Mouse (Mus musculus) heart, embryonic 14.5 days (tissue): ENCODE measurements at regions not wholly inside any gene's neighbourhood (a gene's known extent, or its start where the extent isn't known, plus 50 kb on each side); places are given as distances from the start of the nearest gene placed in this dataset.

Experiments
- ATAC-seq: fragments of 200-750 bp; cut with Nextera tagmentation; 2 replicates; pipeline ENCODE4 v1.8.0; 2017; ENCODE audit warnings: low read depth, moderate TSS enrichment; ENCODE audit not compliant: insufficient number of reproducible peaks, insufficient read depth, low FRiP score
- H3K27ac ChIP-seq, 2 experiments: fragments of 200-500 bp in 1 of 2; fragments of 300-500 bp in 1 of 2; sonication (generic) in 1 of 2; replicated peaks in 1 of 2; 2 replicates each; pipeline ENCODE4 v1.5.1; 2012 to 2014; ENCODE audit warnings: low read depth in 2 of 2, low read length in 2 of 2, control low read depth in 1 of 2, mild to moderate bottlenecking in 1 of 2, mixed read lengths in 1 of 2; ENCODE audit not compliant: control insufficient read depth in 1 of 2, insufficient read depth in 1 of 2
- H3K27me3 ChIP-seq: fragments of 300-500 bp; sonication (generic); 2 replicates; pipeline ENCODE4 v1.6.1; 2014; ENCODE audit warnings: mild to moderate bottlenecking, low read length, control low read depth; ENCODE audit not compliant: control insufficient read depth, insufficient read depth
- H3K36me3 ChIP-seq: fragments of 300-500 bp; sonication (generic); 2 replicates; pipeline ENCODE4 v1.6.1; 2014; ENCODE audit warnings: mild to moderate bottlenecking, control low read depth, low read length, mixed read lengths; ENCODE audit not compliant: control insufficient read depth, insufficient read depth
- H3K4me1 ChIP-seq, 2 experiments: fragments of 200-500 bp in 1 of 2; fragments of 300-500 bp in 1 of 2; sonication (generic) in 1 of 2; 2 replicates each; pipeline ENCODE4 v1.6.1; 2012 to 2014; ENCODE audit warnings: low read length in 2 of 2, control low read depth in 1 of 2, mixed read lengths in 1 of 2; ENCODE audit not compliant: control insufficient read depth in 2 of 2, insufficient read depth in 2 of 2
- H3K4me2 ChIP-seq: fragments of 300-500 bp; sonication (generic); 2 replicates; pipeline ENCODE4 v1.6.1; 2014; ENCODE audit warnings: mild to moderate bottlenecking, low read length
- H3K4me3 ChIP-seq, 2 experiments: fragments of 200-500 bp in 1 of 2; fragments of 300-500 bp in 1 of 2; sonication (generic) in 1 of 2; 2 replicates each; pipeline ENCODE4 v1.5.1; 2012 to 2014; ENCODE audit warnings: low read length in 2 of 2, mild to moderate bottlenecking in 2 of 2, control low read depth in 1 of 2, low read depth in 1 of 2, moderate library complexity in 1 of 2; ENCODE audit not compliant: control insufficient read depth in 1 of 2, insufficient read depth in 1 of 2
- H3K9ac ChIP-seq: fragments of 300-500 bp; sonication (generic); 2 replicates; pipeline ENCODE4 v1.6.1; 2014; ENCODE audit warnings: mild to moderate bottlenecking, low read length
- H3K9me3 ChIP-seq: fragments of 300-500 bp; sonication (generic); 2 replicates; pipeline ENCODE4 v1.6.1; 2016; ENCODE audit warnings: low read length, control low read depth; ENCODE audit not compliant: control insufficient read depth
- WGBS: fragments of 180-500 bp; shearing (Covaris S2); extraction: QIAGEN DNeasy Blood & Tissue Kit; methylation state at CpG from one replicate; pipeline ENCODE4 v1.1.7; 2014; 5-methylcytosine and 5-hydroxymethylcytosine counted together

GRCm38 (mm10) chr13:57365096-57365495 is 469.3 kb upstream of the Trpc7 start:
- no peak for ATAC-seq
- Histone ChIP-seq H3K36me3 (no peaks in the 10 kb centered on the region), H3K4me2 (no peak overlapping the region), H3K27ac (no peak overlapping the region), H3K4me3 (no peak overlapping the region), H3K9me3 (no peaks in the 10 kb centered on the region), H3K9ac (no peak overlapping the region), H3K27me3 (no peaks in the 10 kb centered on the region), H3K4me1 (no peaks in the 10 kb centered on the region)
- 88% methylated on average over 6 of the region's 6 CpGs for WGBS

- Histone ChIP-seq H3K9me3 (no peaks in the 10 kb centered on the region), H3K4me2 (no peak overlapping the region), H3K27me3 (no peaks in the 10 kb centered on the region), H3K36me3 (no peaks in the 10 kb centered on the region), H3K4me3 (no peak overlapping the region), H3K27ac (no peak overlapping the region), H3K9ac (no peak overlapping the region), H3K4me1 (no peaks in the 10 kb centered on the region)
- ATAC-seq: no peak
- 92% methylated on average over 2 of the region's 2 CpGs for WGBS
Measured at GRCm38 (mm10) chr13:57364396-57364795, 468.6 kb upstream of the Trpc7 start.

GRCm38 (mm10) chr13:57362563-57362962 is 466.8 kb upstream of the Trpc7 start:
- no peak overlapping the region for H3K27ac ChIP-seq
- H3K9me3 ChIP-seq: no peaks in the 10 kb centered on the region
- no peak overlapping the region for H3K4me3 ChIP-seq
- H3K27me3 ChIP-seq: no peaks in the 10 kb centered on the region
- H3K4me2 ChIP-seq: no peak overlapping the region
- no peak overlapping the region for H3K9ac ChIP-seq
- no peaks in the 10 kb centered on the region for H3K36me3 ChIP-seq
- ATAC-seq: no peak
- whole genome bisulfite sequencing: 31% methylated on average over 6 of the region's 6 CpGs
- no peaks in the 10 kb centered on the region for H3K4me1 ChIP-seq

GRCm38 (mm10) chr13:57361286-57361685 is 465.5 kb upstream of the Trpc7 start:
- Histone ChIP-seq H3K27me3 (no peaks in the 10 kb centered on the region), H3K36me3 (no peaks in the 10 kb centered on the region), H3K4me1 (no peaks in the 10 kb centered on the region), H3K9me3 (no peaks in the 10 kb centered on the region), H3K27ac (no peak overlapping the region), H3K4me3 (no peak overlapping the region), H3K4me2 (no peak overlapping the region), H3K9ac (no peak overlapping the region)
- ATAC-seq: no peak
- WGBS: 73% methylated on average over 7 of the region's 7 CpGs

- no peak for ATAC-seq
- Histone ChIP-seq H3K36me3 (no peaks in the 10 kb centered on the region), H3K9me3 (no peaks in the 10 kb centered on the region), H3K4me2 (no peak overlapping the region), H3K27me3 (no peaks in the 10 kb centered on the region), H3K4me3 (no peak overlapping the region), H3K9ac (no peak overlapping the region), H3K4me1 (no peaks in the 10 kb centered on the region), H3K27ac (no peak overlapping the region)
- 79% methylated on average over 7 of the region's 7 CpGs for WGBS
Measured at GRCm38 (mm10) chr13:57354606-57355005, 458.8 kb upstream of the Trpc7 start.

GRCm38 (mm10) chr13:57353976-57354375 is 458.2 kb upstream of the Trpc7 start:
- Histone ChIP-seq H3K4me1 (no peaks in the 10 kb centered on the region), H3K9ac (no peak overlapping the region), H3K36me3 (no peaks in the 10 kb centered on the region), H3K4me2 (no peak overlapping the region), H3K27me3 (no peaks in the 10 kb centered on the region), H3K27ac (no peak overlapping the region), H3K4me3 (no peak overlapping the region), H3K9me3 (no peaks in the 10 kb centered on the region)
- 26% methylated on average over 3 of the region's 3 CpGs for WGBS
- no peak for ATAC-seq

- ATAC-seq: no peak
- 52% methylated on average over 2 of the region's 2 CpGs for whole genome bisulfite sequencing
- H3K4me1 ChIP-seq: no peaks in the 10 kb centered on the region
- no peak overlapping the region for H3K27ac ChIP-seq
- no peak overlapping the region for H3K4me3 ChIP-seq
- no peak overlapping the region for H3K9ac ChIP-seq
- no peaks in the 10 kb centered on the region for H3K9me3 ChIP-seq
- no peak overlapping the region for H3K4me2 ChIP-seq
- no peaks in the 10 kb centered on the region for H3K36me3 ChIP-seq
- no peaks in the 10 kb centered on the region for H3K27me3 ChIP-seq
Measured at GRCm38 (mm10) chr13:57350828-57351227, 455.0 kb upstream of the Trpc7 start.

GRCm38 (mm10) chr13:57338676-57339075 is 442.9 kb upstream of the Trpc7 start:
- 42% methylated on average over 6 of the region's 6 CpGs for WGBS
- ATAC-seq: no peak
- no peak overlapping the region for H3K4me2 ChIP-seq

More at GRCm38 (mm10) chr13:57338676-57339075, 442.9 kb upstream of the Trpc7 start:
- Histone ChIP-seq H3K36me3 (no peaks in the 10 kb centered on the region), H3K4me3 (no peak overlapping the region), H3K27ac (no peak overlapping the region), H3K4me1 (no peaks in the 10 kb centered on the region; a peak in 1 of 4 replicates), H3K9me3 (no peaks in the 10 kb centered on the region), H3K27me3 (no peaks in the 10 kb centered on the region), H3K9ac (no peak overlapping the region)
